Mouse (Mus musculus) mesoderm, embryonic 11.5 days (tissue): ENCODE results near the gene Gpr35.

Experiments used
- DNase-seq: peaks from one replicate; pipeline ENCODE4 v3.0.0-alpha.2; 2012; ENCODE audit warnings: low read depth, low spot score

Gene Gpr35

GRCm38 (mm10) chr1:92981056-92981845 lies 30.6 kb downstream of the Gpr35 start:
- DNase-seq: no peak

GRCm38 (mm10) chr1:92982931-92983605 lies 32.4 kb downstream of the Gpr35 start:
- no peak for DNase-seq

- no peak for DNase-seq
Observed at GRCm38 (mm10) chr1:92984999-92985398, 34.3 kb downstream of the Gpr35 start.

GRCm38 (mm10) chr1:92988894-92989293 lies 38.2 kb downstream of the Gpr35 start:
- no peak for DNase-seq

- no peak for DNase-seq
Observed at GRCm38 (mm10) chr1:92989891-92990290, 39.2 kb downstream of the Gpr35 start.

- no peak for DNase-seq
Observed at GRCm38 (mm10) chr1:92992214-92992855, 41.7 kb downstream of the Gpr35 start.

- no peak for DNase-seq
Observed at GRCm38 (mm10) chr1:92992880-92993279, 42.2 kb downstream of the Gpr35 start.

- no peak for DNase-seq
Observed at GRCm38 (mm10) chr1:93006061-93006460, 55.4 kb downstream of the Gpr35 start, which contains the start of gene Aqp12. Aqp12 (plus strand) TSS chr1:93006334.

GRCm38 (mm10) chr1:93009196-93009595 lies 58.5 kb downstream of the Gpr35 start:
- DNase-seq: no peak

GRCm38 (mm10) chr1:93010731-93011130 lies 60.1 kb downstream of the Gpr35 start:
- DNase-seq: peak; percentile 34

- DNase-seq: no peak
Observed at GRCm38 (mm10) chr1:93012103-93012585, 61.5 kb downstream of the Gpr35 start.

GRCm38 (mm10) chr1:93013367-93013766 lies 62.7 kb downstream of the Gpr35 start:
- DNase-seq: no peak

- peak; percentile 72 for DNase-seq
Observed at GRCm38 (mm10) chr1:93014460-93014859, 63.8 kb downstream of the Gpr35 start.

GRCm38 (mm10) chr1:93015136-93015535 lies 64.5 kb downstream of the Gpr35 start:
- no peak for DNase-seq

- DNase-seq: no peak
Observed at GRCm38 (mm10) chr1:93018716-93019115, 68.1 kb downstream of the Gpr35 start.

GRCm38 (mm10) chr1:93020602-93021001 lies 69.9 kb downstream of the Gpr35 start:
- no peak for DNase-seq

- no peak for DNase-seq
Observed at GRCm38 (mm10) chr1:93026600-93026999, 75.9 kb downstream of the Gpr35 start.

GRCm38 (mm10) chr1:93029387-93029786 lies 78.7 kb downstream of the Gpr35 start:
- DNase-seq: no peak

- no peak for DNase-seq
Observed at GRCm38 (mm10) chr1:93030060-93030459, 79.4 kb downstream of the Gpr35 start.

GRCm38 (mm10) chr1:93031199-93031598 lies 80.5 kb downstream of the Gpr35 start:
- DNase-seq: no peak

GRCm38 (mm10) chr1:93033989-93034388 lies 83.3 kb downstream of the Gpr35 start:
- no peak for DNase-seq

- no peak for DNase-seq
Observed at GRCm38 (mm10) chr1:93035981-93036380, 85.3 kb downstream of the Gpr35 start.
